22 mouse cellular contexts compared by ENCODE assay signal in the genomic region with DNA sequence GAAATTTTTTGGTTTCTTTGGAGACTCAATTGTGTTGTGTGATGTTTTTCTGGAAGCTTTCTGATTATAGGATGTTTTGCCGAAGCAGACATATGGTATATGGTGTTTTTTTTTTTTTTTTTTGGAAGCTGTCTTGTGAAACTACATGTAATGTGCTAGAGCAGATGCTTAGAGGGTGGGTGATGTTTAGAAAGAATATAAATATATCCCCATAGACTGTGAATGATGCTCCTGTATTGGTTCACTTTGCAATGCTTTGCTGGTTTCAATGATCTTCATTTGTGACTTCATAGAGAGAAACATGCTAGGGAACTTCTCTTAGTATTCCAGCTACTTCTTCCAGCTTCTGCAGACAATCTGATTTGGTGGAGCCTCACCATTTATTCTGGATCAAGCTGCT.
"Had no signal": no experiment of that assay in that cellular context is flagged by ENCODE, and none has a peak within 500 bp of the region (broad histone marks: within the 10 kb centered on the region; RNA-seq: fewer than 3 reads in every experiment).

No protein-coding gene starts in this region.

- H3K27ac ChIP-seq: intestine, embryonic 15.5 days; kidney, embryonic 15.5 days; limb, embryonic 10.5 days; limb, embryonic 13.5 days; liver, embryonic 12.5 days; liver, embryonic 15.5 days; lung, embryonic 15.5 days; stomach, embryonic 15.5 days had no signal

- H3K4me3 ChIP-seq: intestine, embryonic 15.5 days; kidney, embryonic 15.5 days; limb, embryonic 10.5 days; limb, embryonic 13.5 days; liver, embryonic 12.5 days; liver, embryonic 15.5 days; lung, embryonic 15.5 days; stomach, embryonic 15.5 days had no signal

- DNase-seq: kidney, adult 11 months; kidney, adult 8-10 months; kidney, postnatal 10 days; kidney, postnatal 36 days; liver; lung, adult 18-20 months; lung, postnatal 14 days; lung, postnatal 4 days; midbrain, embryonic 14.5 days; right cerebral cortex, postnatal 25 days; spleen, adult 18-20 months; thymus, adult 2 months; thymus, postnatal 14 days; thymus, postnatal 4 days had no signal
